Mouse (Mus musculus): ENCODE data around the gene Sap30bp.

DNA sequence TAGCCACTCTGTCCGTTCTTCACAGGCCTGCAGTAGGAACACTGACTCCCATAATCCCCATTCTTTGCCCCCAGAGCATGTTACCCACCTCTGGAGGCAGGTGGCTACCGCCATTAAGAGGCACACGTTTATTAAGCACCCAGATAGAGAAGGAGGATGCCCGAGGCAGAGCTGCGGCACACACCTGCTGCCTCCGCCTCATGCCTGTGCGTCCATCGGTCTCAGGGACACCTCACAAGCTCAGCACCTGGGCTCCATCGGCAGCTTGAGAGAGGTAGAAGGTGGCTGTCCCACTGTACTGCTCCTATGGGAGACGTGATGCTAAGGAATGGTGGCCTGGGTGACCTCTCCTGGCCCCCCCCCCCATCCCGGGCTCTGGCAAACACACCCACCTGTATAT is 75.3 kb downstream of the Sap30bp start:
- TF ChIP-seq CTCF (IDR thresholded peaks at IDR 0.05; ENCODE audit: low read depth) (no peak), EP300 (IDR thresholded peaks at IDR 0.05; ENCODE audit: low read depth) (no peak)

All from liver, embryonic 14.5 days (tissue).